Mouse (Mus musculus) lung, embryonic 16.5 days (tissue): Measurements from ENCODE around the gene Cnr1. TPM values are rescaled to one million over a fixed set of nuclear protein-coding genes. Genes with fewer than 3 reads are reported as not detected.

ENCODE experiments used
- ATAC-seq: fragments of 200-750 bp; cut with Nextera tagmentation; 2 replicates; pipeline ENCODE4 v1.8.0; 2017; ENCODE audit warnings: low read depth, mild to moderate bottlenecking, moderate library complexity
- H3K27ac ChIP-seq: fragments of 300-500 bp; sonication (generic); 2 replicates; pipeline ENCODE4 v1.5.1; 2014; ENCODE audit warnings: mild to moderate bottlenecking, control low read depth, low read length
- H3K27me3 ChIP-seq: fragments of 300-500 bp; sonication (generic); 2 replicates; pipeline ENCODE4 v1.6.1; 2014; ENCODE audit warnings: low read depth, low read length, mixed read lengths; ENCODE audit not compliant: control insufficient read depth, insufficient read depth
- H3K36me3 ChIP-seq: fragments of 300-500 bp; sonication (generic); 2 replicates; pipeline ENCODE4 v1.6.1; 2014; ENCODE audit warnings: low read length; ENCODE audit not compliant: control insufficient read depth, insufficient read depth
- H3K4me1 ChIP-seq: fragments of 300-500 bp; sonication (generic); replicated peaks from 2 replicates; pipeline ENCODE4 v1.6.1; 2014; ENCODE audit warnings: low read length, mixed read lengths; ENCODE audit not compliant: control insufficient read depth, insufficient read depth
- H3K4me2 ChIP-seq: fragments of 300-500 bp; sonication (generic); 2 replicates; pipeline ENCODE4 v1.6.1; 2014; ENCODE audit warnings: low read depth, low read length, control low read depth
- H3K4me3 ChIP-seq: fragments of 300-500 bp; sonication (generic); 2 replicates; pipeline ENCODE4 v1.5.1; 2014; ENCODE audit warnings: mild to moderate bottlenecking, low read length, control low read depth
- H3K9ac ChIP-seq: fragments of 300-500 bp; sonication (generic); 2 replicates; pipeline ENCODE4 v1.6.1; 2014; ENCODE audit warnings: low read length, control low read depth
- H3K9me3 ChIP-seq: fragments of 300-500 bp; sonication (generic); 2 replicates; pipeline ENCODE4 v1.6.1; 2016; ENCODE audit warnings: low read length; ENCODE audit not compliant: control insufficient read depth
- WGBS: fragments of 180-500 bp; shearing (Covaris S2); extraction: QIAGEN DNeasy Blood & Tissue Kit; methylation state at CpG from one replicate; pipeline ENCODE4 v1.1.7; 2014; 5-methylcytosine and 5-hydroxymethylcytosine counted together
- polyA plus RNA-seq: library from polyadenylated mRNA; unstranded; fragments of >200 nt; fragmentation: Nextera tagmentation; extraction: Ambion mirVana; gene quantifications from 2 replicates; pipeline ENCODE4 v1.2.1, GENCODE M21; 2015

Gene Cnr1
- polyA plus RNA-seq, 1 experiment from 2014 or later: 0.46 TPM

- WGBS: 72% methylated on average over 3 of the region's 3 CpGs
- no peak overlapping the region for H3K4me2 ChIP-seq
- ATAC-seq: no peak
Observed at GRCm38 (mm10) chr4:33958515-33958914, 34.1 kb downstream of the Cnr1 start.

GRCm38 (mm10) chr4:33959841-33960240, 35.4 kb downstream of the Cnr1 start:
- 78% methylated on average over 6 of the region's 6 CpGs for WGBS

More at GRCm38 (mm10) chr4:33958515-33958914, 34.1 kb downstream of the Cnr1 start:
- Histone ChIP-seq H3K27ac (no peak overlapping the region), H3K4me3 (no peak overlapping the region), H3K9ac (no peak overlapping the region), H3K27me3 (no peaks in the 10 kb centered on the region), H3K9me3 (no peaks in the 10 kb centered on the region), H3K4me1 (no peaks in the 10 kb centered on the region), H3K36me3 (no peaks in the 10 kb centered on the region)

GRCm38 (mm10) chr4:33970726-33971125, 46.3 kb downstream of the Cnr1 start:
- 74% methylated on average over 3 of the region's 3 CpGs for WGBS
- no peak overlapping the region for H3K27ac ChIP-seq
- no peak for ATAC-seq

More at GRCm38 (mm10) chr4:33959841-33960240, 35.4 kb downstream of the Cnr1 start:
- no peak for ATAC-seq
- Histone ChIP-seq H3K4me3 (no peak overlapping the region), H3K9me3 (no peaks in the 10 kb centered on the region), H3K27me3 (no peaks in the 10 kb centered on the region), H3K27ac (no peak overlapping the region), H3K4me1 (no peaks in the 10 kb centered on the region), H3K9ac (no peak overlapping the region), H3K36me3 (no peaks in the 10 kb centered on the region), H3K4me2 (no peak overlapping the region)

GRCm38 (mm10) chr4:33988466-33989089, 64.2 kb downstream of the Cnr1 start:
- no peaks in the 10 kb centered on the region for H3K36me3 ChIP-seq
- H3K9me3 ChIP-seq: no peaks in the 10 kb centered on the region
- ATAC-seq: no peak
- no peak overlapping the region for H3K27ac ChIP-seq
- no peak overlapping the region for H3K4me3 ChIP-seq
- H3K4me1 ChIP-seq: no peaks in the 10 kb centered on the region
- H3K4me2 ChIP-seq: no peak overlapping the region
- no peak overlapping the region for H3K9ac ChIP-seq
- no peaks in the 10 kb centered on the region for H3K27me3 ChIP-seq
- WGBS: 61% methylated on average over 5 of the region's 5 CpGs

More at GRCm38 (mm10) chr4:33970726-33971125, 46.3 kb downstream of the Cnr1 start:
- H3K4me2 ChIP-seq: no peak overlapping the region
- no peaks in the 10 kb centered on the region for H3K9me3 ChIP-seq
- H3K36me3 ChIP-seq: no peaks in the 10 kb centered on the region
- no peak overlapping the region for H3K9ac ChIP-seq
- no peaks in the 10 kb centered on the region for H3K27me3 ChIP-seq
- H3K4me1 ChIP-seq: no peaks in the 10 kb centered on the region
- H3K4me3 ChIP-seq: no peak overlapping the region

GRCm38 (mm10) chr4:33992687-33993086, 68.3 kb downstream of the Cnr1 start:
- Histone ChIP-seq H3K27me3 (no peaks in the 10 kb centered on the region), H3K9me3 (no peaks in the 10 kb centered on the region), H3K36me3 (no peaks in the 10 kb centered on the region), H3K4me3 (no peak overlapping the region), H3K9ac (no peak overlapping the region), H3K4me2 (no peak overlapping the region), H3K27ac (no peak overlapping the region), H3K4me1 (no peaks in the 10 kb centered on the region)
- ATAC-seq: peak; percentile 20; the same call in 1 of the 2 replicates
- WGBS: 24% methylated on average over 3 of the region's 3 CpGs

GRCm38 (mm10) chr4:33996382-33996781, 72.0 kb downstream of the Cnr1 start:
- no peaks in the 10 kb centered on the region for H3K4me1 ChIP-seq
- no peak overlapping the region for H3K4me3 ChIP-seq
- no peaks in the 10 kb centered on the region for H3K36me3 ChIP-seq
- no peak for ATAC-seq
- H3K9me3 ChIP-seq: no peaks in the 10 kb centered on the region
- no peak overlapping the region for H3K27ac ChIP-seq
- H3K27me3 ChIP-seq: no peaks in the 10 kb centered on the region
- no peak overlapping the region for H3K9ac ChIP-seq
- H3K4me2 ChIP-seq: no peak overlapping the region

Other genes with a start within 250 kb of the Cnr1 start
- gene Spaca1, start 125.6 kb downstream of the Cnr1 start, polyA plus RNA-seq: 0.72 and 1.7 TPM in 2 replicates